Mouse (Mus musculus) MEL-GATA-1-ER (cell line): Measurements from ENCODE around the gene Tnni1.

Source experiments
- DNase-seq: peaks from one replicate; pipeline ENCODE4 v3.0.0-alpha.2; 2012; ENCODE audit warnings: low read depth; ENCODE audit errors: extremely low read depth

Tnni1 gene

GRCm38 (mm10) chr1:135840675-135841395, 61.6 kb downstream of the Tnni1 start:
- DNase-seq = no peak

GRCm38 (mm10) chr1:135843519-135844262, 64.5 kb downstream of the Tnni1 start:
- DNase-seq = no peak

- DNase-seq = no peak
Observed at GRCm38 (mm10) chr1:135844481-135844880, 65.2 kb downstream of the Tnni1 start.

- no peak for DNase-seq
Observed at GRCm38 (mm10) chr1:135846632-135847031, 67.4 kb downstream of the Tnni1 start.

GRCm38 (mm10) chr1:135847139-135847562, 67.9 kb downstream of the Tnni1 start:
- peak; percentile 72 for DNase-seq

- no peak for DNase-seq
Observed at GRCm38 (mm10) chr1:135847611-135848351, 68.5 kb downstream of the Tnni1 start.

GRCm38 (mm10) chr1:135850722-135851512, 71.7 kb downstream of the Tnni1 start:
- no peak for DNase-seq

- no peak for DNase-seq
Observed at GRCm38 (mm10) chr1:135852044-135852756, 73.0 kb downstream of the Tnni1 start.

GRCm38 (mm10) chr1:135853200-135853599, 74.0 kb downstream of the Tnni1 start:
- DNase-seq = no peak

GRCm38 (mm10) chr1:135854591-135855343, 75.5 kb downstream of the Tnni1 start:
- DNase-seq = no peak

GRCm38 (mm10) chr1:135855344-135855687, 76.1 kb downstream of the Tnni1 start:
- DNase-seq = no peak

- DNase-seq = no peak
Observed at GRCm38 (mm10) chr1:135856070-135856469, 76.8 kb downstream of the Tnni1 start.

GRCm38 (mm10) chr1:135857137-135857775, 78.0 kb downstream of the Tnni1 start:
- DNase-seq = no peak

GRCm38 (mm10) chr1:135858533-135858932, 79.3 kb downstream of the Tnni1 start:
- DNase-seq = no peak
